Mouse (Mus musculus) spleen, adult 2 months (tissue): ENCODE data around the gene Yipf6. TPM values are rescaled to one million over a fixed set of nuclear protein-coding genes. Genes with fewer than 3 reads are reported as not detected.

Source experiments
- DNase-seq, 2 experiments: peaks; one replicate each; pipeline versions ENCODE4 v3.0.0 to v3.0.0-alpha.2; 2012 to 2021; ENCODE audit warnings: low spot score in 2 of 2, low read depth in 1 of 2
- H3K27ac ChIP-seq: fragments of 200-500 bp; 2 replicates; pipeline ENCODE4 v1.5.1; 2012; ENCODE audit warnings: low read length, inconsistent platforms; ENCODE audit not compliant: insufficient read depth
- H3K27me3 ChIP-seq: fragments of 200-500 bp; 2 replicates; pipeline ENCODE4 v1.6.1; 2012; ENCODE audit warnings: mild to moderate bottlenecking, moderate library complexity, low read length, inconsistent platforms; ENCODE audit not compliant: control insufficient read depth, insufficient read depth
- H3K36me3 ChIP-seq: fragments of 200-500 bp; 2 replicates; pipeline ENCODE4 v1.6.1; 2012; ENCODE audit warnings: mild to moderate bottlenecking, low read length, inconsistent platforms; ENCODE audit not compliant: control insufficient read depth, insufficient read depth
- H3K4me1 ChIP-seq: fragments of 200-500 bp; 2 replicates; pipeline ENCODE4 v1.6.1; 2011; ENCODE audit warnings: inconsistent platforms; ENCODE audit not compliant: control insufficient read depth, insufficient read depth, insufficient read length
- H3K4me3 ChIP-seq: fragments of 200-500 bp; 2 replicates; pipeline ENCODE4 v1.5.1; 2011; ENCODE audit warnings: mild to moderate bottlenecking, inconsistent platforms; ENCODE audit not compliant: insufficient read depth, insufficient read length; ENCODE audit errors: extremely low read depth
- CTCF ChIP-seq: fragments of 200-500 bp; IDR thresholded peaks from 2 replicates; pipeline ENCODE4 v1.5.1; 2011; ENCODE audit warnings: mild to moderate bottlenecking, inconsistent platforms; ENCODE audit not compliant: insufficient read depth, insufficient read length, insufficient replicate concordance; ENCODE audit errors: extremely low read depth
- POLR2A ChIP-seq: fragments of 200-500 bp; IDR thresholded peaks from 2 replicates; pipeline ENCODE4 v1.6.1; 2011; ENCODE audit warnings: low read depth, low read length, inconsistent platforms
- WGBS: fragments of 180-500 bp; shearing (Covaris S2); methylation state at CpG from one replicate; pipeline ENCODE4 v1.1.7; 2018; 5-methylcytosine and 5-hydroxymethylcytosine counted together
- polyA plus RNA-seq: library from polyadenylated mRNA; depleted of rRNA; stranded (reverse); fragments of >200 nt; gene quantifications from 2 replicates; pipeline ENCODE4 v1.2.3, GENCODE M21; 2012; rRNA removed

The Yipf6 gene
- polyA plus RNA-seq, 1 experiment = 7.5 TPM

- 34% methylated on average over 6 of the region's 6 CpGs for WGBS
- Histone ChIP-seq H3K4me3 (no peak overlapping the region), H3K27ac (no peak overlapping the region), H3K36me3 (no peaks in the 10 kb centered on the region), H3K27me3 (no peaks in the 10 kb centered on the region), H3K4me1 (no peaks in the 10 kb centered on the region)
- TF ChIP-seq CTCF (peak; percentile 25; the same call in 1 of the 2 replicates), POLR2A (no peak)
- peak; percentile 3 to 15 for DNase-seq
These were observed 53.5 kb downstream of the Yipf6 start for GRCm38 (mm10) chrX:98989574-98989973.

Other genes starting within 250 kb of the Yipf6 start
- 0.68 and 1.5 TPM in 2 replicates for gene Ophn1, start 45.3 kb upstream of the Yipf6 start, polyA plus RNA-seq
- gene Stard8, start 66.9 kb downstream of the Yipf6 start, polyA plus RNA-seq = 7.2 and 7.7 TPM in 2 replicates
- gene Efnb1, start 199.8 kb downstream of the Yipf6 start, polyA plus RNA-seq = 11.5 and 11.9 TPM in 2 replicates